Mouse (Mus musculus) naive thymus-derived CD4-positive, alpha-beta T cell, adult 2 months (primary cell): ENCODE measurements at regions not wholly inside any gene's neighbourhood (a gene's known extent, or its start where the extent isn't known, plus 50 kb on each side); places are given as distances from the start of the nearest gene placed in this dataset.

ENCODE experiments used
- DNase-seq: peaks from one replicate; pipeline ENCODE4 v3.0.0-alpha.2; 2011; ENCODE audit warnings: low read depth

- DNase-seq: no peak
These were observed 230.8 kb upstream of the Map3k1 start for GRCm38 (mm10) chr13:112039422-112040145.

- no peak for DNase-seq
These were observed 234.9 kb upstream of the Map3k1 start for GRCm38 (mm10) chr13:112043524-112044246.

GRCm38 (mm10) chr13:112044372-112044771 is 235.6 kb upstream of the Map3k1 start:
- DNase-seq: no peak

GRCm38 (mm10) chr13:112046247-112047211 is 237.7 kb upstream of the Map3k1 start:
- DNase-seq: no peak

GRCm38 (mm10) chr13:112047408-112047807 is 238.6 kb upstream of the Map3k1 start:
- no peak for DNase-seq

- no peak for DNase-seq
These were observed 239.1 kb upstream of the Map3k1 start for GRCm38 (mm10) chr13:112047874-112048273.

- no peak for DNase-seq
These were observed 239.5 kb upstream of the Map3k1 start for GRCm38 (mm10) chr13:112048327-112048726.

GRCm38 (mm10) chr13:112050892-112051291 is 237.4 kb upstream of the Ankrd55 start:
- DNase-seq: no peak

GRCm38 (mm10) chr13:112052011-112052410 is 236.2 kb upstream of the Ankrd55 start:
- no peak for DNase-seq

- DNase-seq: no peak
These were observed 235.8 kb upstream of the Ankrd55 start for GRCm38 (mm10) chr13:112052456-112052855.

- DNase-seq: no peak
These were observed 233.3 kb upstream of the Ankrd55 start for GRCm38 (mm10) chr13:112054879-112055371.

- no peak for DNase-seq
These were observed 230.0 kb upstream of the Ankrd55 start for GRCm38 (mm10) chr13:112058218-112058617.

GRCm38 (mm10) chr13:112058771-112059170 is 229.5 kb upstream of the Ankrd55 start:
- DNase-seq: no peak

GRCm38 (mm10) chr13:112062024-112062423 is 226.2 kb upstream of the Ankrd55 start:
- peak; percentile 54 for DNase-seq

- peak; percentile 84 for DNase-seq
These were observed 224.7 kb upstream of the Ankrd55 start for GRCm38 (mm10) chr13:112063409-112064111.

- no peak for DNase-seq
These were observed 223.6 kb upstream of the Ankrd55 start for GRCm38 (mm10) chr13:112064681-112065080.

- DNase-seq: no peak
These were observed 221.0 kb upstream of the Ankrd55 start for GRCm38 (mm10) chr13:112067066-112067847.

- DNase-seq: no peak
These were observed 217.5 kb upstream of the Ankrd55 start for GRCm38 (mm10) chr13:112070757-112071156.

GRCm38 (mm10) chr13:112071209-112071955 is 216.9 kb upstream of the Ankrd55 start:
- DNase-seq: no peak

GRCm38 (mm10) chr13:112071956-112072314 is 216.3 kb upstream of the Ankrd55 start:
- no peak for DNase-seq
